Mouse (Mus musculus) stomach, embryonic 16.5 days (tissue): ENCODE data around the gene E2f8. TPM values are rescaled to one million over a fixed set of nuclear protein-coding genes. Genes with fewer than 3 reads are reported as not detected.

ENCODE experiments used
- ATAC-seq: fragments of 200-750 bp; cut with Nextera tagmentation; 2 replicates; pipeline ENCODE4 v1.8.0; 2017; ENCODE audit warnings: moderate number of reproducible peaks, moderate TSS enrichment; ENCODE audit not compliant: insufficient read depth, low FRiP score
- H3K27ac ChIP-seq: fragments of 300-500 bp; sonication (generic); 2 replicates; pipeline ENCODE4 v1.5.1; 2014; ENCODE audit warnings: low read length
- H3K27me3 ChIP-seq: fragments of 300-500 bp; sonication (generic); 2 replicates; pipeline ENCODE4 v1.6.1; 2014; ENCODE audit warnings: low read length, control low read depth, mixed read lengths; ENCODE audit not compliant: control insufficient read depth, insufficient read depth
- H3K36me3 ChIP-seq: fragments of 300-500 bp; sonication (generic); 2 replicates; pipeline ENCODE4 v1.6.1; 2014; ENCODE audit warnings: low read length; ENCODE audit not compliant: control insufficient read depth, insufficient read depth
- H3K4me1 ChIP-seq: fragments of 300-500 bp; sonication (generic); 2 replicates; pipeline ENCODE4 v1.6.1; 2014; ENCODE audit warnings: low read length, control low read depth, mixed read lengths; ENCODE audit not compliant: control insufficient read depth, insufficient read depth
- H3K4me2 ChIP-seq: fragments of 300-500 bp; sonication (generic); 2 replicates; pipeline ENCODE4 v1.6.1; 2014; ENCODE audit warnings: low read depth, low read length, mixed read lengths
- H3K4me3 ChIP-seq: fragments of 300-500 bp; sonication (generic); replicated peaks from 2 replicates; pipeline ENCODE4 v1.5.1; 2014; ENCODE audit warnings: mild to moderate bottlenecking, low read length
- H3K9ac ChIP-seq: fragments of 300-500 bp; sonication (generic); 2 replicates; pipeline ENCODE4 v1.6.1; 2014; ENCODE audit warnings: low read length
- H3K9me3 ChIP-seq: fragments of 300-500 bp; sonication (generic); replicated peaks from 2 replicates; pipeline ENCODE4 v1.6.1; 2016; ENCODE audit warnings: low read length, control low read depth; ENCODE audit not compliant: control insufficient read depth
- WGBS: fragments of 180-500 bp; shearing (Covaris S2); extraction: QIAGEN DNeasy Blood & Tissue Kit; methylation state at CpG from one replicate; pipeline ENCODE4 v1.1.7; 2014; 5-methylcytosine and 5-hydroxymethylcytosine counted together
- polyA plus RNA-seq: library from polyadenylated mRNA; unstranded; fragments of >200 nt; fragmentation: Nextera tagmentation; extraction: Ambion mirVana; gene quantifications from 2 replicates; pipeline ENCODE4 v1.2.1, GENCODE M21; 2015

E2f8 gene
- polyA plus RNA-seq = 19.9 and 20.9 TPM in 2 replicates

- H3K4me3 ChIP-seq = peak within 1 kb of the TSS; percentile 89
- WGBS = under 1% methylated on average over 39 of the region's 41 CpGs
- H3K4me2 ChIP-seq = peak within 1 kb of the TSS; percentile 98
Observed at GRCm38 (mm10) chr7:48881486-48881885, at the start of gene E2f8. TSS of gene E2f8 (minus strand) at chr7:48881596.

GRCm38 (mm10) chr7:48930399-48930798 lies 49.0 kb upstream of the E2f8 start:
- Histone ChIP-seq H3K4me1 (no peaks in the 10 kb centered on the region), H3K9me3 (no peaks in the 10 kb centered on the region), H3K36me3 (no peaks in the 10 kb centered on the region), H3K4me3 (no peak overlapping the region), H3K27me3 (no peaks in the 10 kb centered on the region), H3K9ac (no peak overlapping the region), H3K4me2 (no peak overlapping the region), H3K27ac (no peak overlapping the region)
- ATAC-seq = no peak; the same call in 1 of the 2 replicates
- WGBS = 65% methylated on average over 5 of the region's 5 CpGs

More at GRCm38 (mm10) chr7:48881486-48881885, at the start of gene E2f8:
- peak; percentile 76 for ATAC-seq
- Histone ChIP-seq H3K9me3 (no peaks in the 10 kb centered on the region), H3K4me1 (peaks cover 32% of the 10 kb centered on the region), H3K9ac (peak within 1 kb of the TSS; percentile 95), H3K27ac (peak within 1 kb of the TSS; percentile 97), H3K36me3 (0 out of 2 replicates have a peak, but pooled peaks cover 4% of the 10 kb centered on the region), H3K27me3 (no peaks in the 10 kb centered on the region)

- H3K4me1 ChIP-seq = no peaks in the 10 kb centered on the region
- no peak overlapping the region for H3K4me2 ChIP-seq
- H3K36me3 ChIP-seq = no peaks in the 10 kb centered on the region
- WGBS = 18% methylated on average over 3 of the region's 3 CpGs
- H3K9me3 ChIP-seq = no peaks in the 10 kb centered on the region
- H3K27me3 ChIP-seq = no peaks in the 10 kb centered on the region
- H3K9ac ChIP-seq = no peak overlapping the region
- no peak overlapping the region for H3K27ac ChIP-seq
- ATAC-seq = no peak
- no peak overlapping the region for H3K4me3 ChIP-seq
Observed at GRCm38 (mm10) chr7:48928364-48928763, 47.0 kb upstream of the E2f8 start.

- H3K27me3 ChIP-seq = no peaks in the 10 kb centered on the region
- H3K4me3 ChIP-seq = no peak overlapping the region
- no peak overlapping the region for H3K9ac ChIP-seq
- H3K4me1 ChIP-seq = no peaks in the 10 kb centered on the region
- ATAC-seq = no peak
- H3K27ac ChIP-seq = no peak overlapping the region
- no peak overlapping the region for H3K4me2 ChIP-seq
- 60% methylated on average over 3 of the region's 3 CpGs for WGBS
- no peaks in the 10 kb centered on the region for H3K9me3 ChIP-seq
- H3K36me3 ChIP-seq = no peaks in the 10 kb centered on the region
Observed at GRCm38 (mm10) chr7:48925214-48925613, 43.8 kb upstream of the E2f8 start.

- Histone ChIP-seq H3K9ac (no peak overlapping the region), H3K27ac (no peak overlapping the region), H3K36me3 (no peaks in the 10 kb centered on the region), H3K27me3 (no peaks in the 10 kb centered on the region), H3K4me3 (no peak overlapping the region), H3K9me3 (no peaks in the 10 kb centered on the region), H3K4me2 (no peak overlapping the region), H3K4me1 (no peaks in the 10 kb centered on the region)
- 58% methylated on average over 10 of the region's 10 CpGs for WGBS
- no peak for ATAC-seq
Observed at GRCm38 (mm10) chr7:48923620-48924019, 42.2 kb upstream of the E2f8 start.

- no peaks in the 10 kb centered on the region for H3K36me3 ChIP-seq
- no peak overlapping the region for H3K9ac ChIP-seq
- WGBS = 45% methylated on average over 11 of the region's 11 CpGs
- H3K27me3 ChIP-seq = no peaks in the 10 kb centered on the region
- no peak overlapping the region for H3K4me3 ChIP-seq
- H3K4me2 ChIP-seq = no peak overlapping the region
- H3K9me3 ChIP-seq = no peaks in the 10 kb centered on the region
- no peak overlapping the region for H3K27ac ChIP-seq
- H3K4me1 ChIP-seq = no peaks in the 10 kb centered on the region
- no peak for ATAC-seq
Observed at GRCm38 (mm10) chr7:48918389-48918788, 37.0 kb upstream of the E2f8 start.

GRCm38 (mm10) chr7:48917988-48918387 lies 36.6 kb upstream of the E2f8 start:
- no peak overlapping the region for H3K9ac ChIP-seq
- no peaks in the 10 kb centered on the region for H3K4me1 ChIP-seq
- no peaks in the 10 kb centered on the region for H3K9me3 ChIP-seq
- no peaks in the 10 kb centered on the region for H3K36me3 ChIP-seq
- no peaks in the 10 kb centered on the region for H3K27me3 ChIP-seq
- WGBS = 42% methylated on average over 5 of the region's 5 CpGs
- no peak overlapping the region for H3K4me2 ChIP-seq
- H3K27ac ChIP-seq = no peak overlapping the region
- ATAC-seq = no peak
- H3K4me3 ChIP-seq = no peak overlapping the region

GRCm38 (mm10) chr7:48917463-48917862 lies 36.1 kb upstream of the E2f8 start:
- H3K9ac ChIP-seq = no peak overlapping the region
- H3K4me1 ChIP-seq = no peaks in the 10 kb centered on the region
- no peaks in the 10 kb centered on the region for H3K27me3 ChIP-seq
- no peak overlapping the region for H3K4me3 ChIP-seq
- 24% methylated on average over 5 of the region's 5 CpGs for WGBS
- H3K9me3 ChIP-seq = no peaks in the 10 kb centered on the region
- H3K36me3 ChIP-seq = no peaks in the 10 kb centered on the region
- H3K4me2 ChIP-seq = no peak overlapping the region
- no peak for ATAC-seq
- no peak overlapping the region for H3K27ac ChIP-seq

- Histone ChIP-seq H3K27ac (no peak overlapping the region), H3K9ac (no peak overlapping the region), H3K4me2 (no peak overlapping the region), H3K27me3 (no peaks in the 10 kb centered on the region), H3K4me3 (no peak overlapping the region), H3K9me3 (no peaks in the 10 kb centered on the region), H3K36me3 (no peaks in the 10 kb centered on the region), H3K4me1 (no peaks in the 10 kb centered on the region)
- no peak for ATAC-seq
- 64% methylated on average over 12 of the region's 12 CpGs for WGBS
Observed at GRCm38 (mm10) chr7:48914630-48915506, 33.5 kb upstream of the E2f8 start.
